Mouse (Mus musculus) granulocyte monocyte progenitor cell, adult 5-6 weeks (primary cell): ENCODE measurements around the gene Arl13b. TPM values are rescaled to one million over a fixed set of nuclear protein-coding genes. Genes with fewer than 3 reads are reported as not detected.

Source experiments
- total RNA-seq, 2 experiments: library from RNA; stranded (forward) in 1 of 2; stranded (reverse) in 1 of 2; fragments of 200-712, 200-1000 nt in 1 of 2; fragments of >200 nt in 1 of 2; fragmentation: Nextera tagmentation in 1 of 2; gene quantifications; 2 replicates each; pipeline ENCODE4 v1.2.3; 2014 to 2017

Arl13b gene
- total RNA-seq, 2 experiments from 2014 or later, result 7.7 to 10.7 TPM

Other genes starting within 250 kb of the Arl13b start
- gene Nsun3, start 60.2 kb downstream of the Arl13b start, total RNA-seq (2014; fragmentation: Nextera tagmentation), result 32.2 and 38.7 TPM in 2 replicates
- gene Nsun3, start 60.2 kb downstream of the Arl13b start, total RNA-seq (2017), result 20.7 and 26.9 TPM in 2 replicates
- gene Stx19, start 32.4 kb downstream of the Arl13b start, total RNA-seq (2014; fragmentation: Nextera tagmentation), result not detected in 2 replicates
- gene Stx19, start 32.4 kb downstream of the Arl13b start, total RNA-seq (2017), result not detected in 2 replicates
- gene Pros1, start 7.3 kb upstream of the Arl13b start, total RNA-seq (2014; fragmentation: Nextera tagmentation), result 1.5 and 3.7 TPM in 2 replicates
- 7.0 and 9.1 TPM in 2 replicates for gene Pros1, start 7.3 kb upstream of the Arl13b start, total RNA-seq (2017)